Mouse (Mus musculus): ENCODE results near the gene Cd3eap.

Cd3eap gene

DNA sequence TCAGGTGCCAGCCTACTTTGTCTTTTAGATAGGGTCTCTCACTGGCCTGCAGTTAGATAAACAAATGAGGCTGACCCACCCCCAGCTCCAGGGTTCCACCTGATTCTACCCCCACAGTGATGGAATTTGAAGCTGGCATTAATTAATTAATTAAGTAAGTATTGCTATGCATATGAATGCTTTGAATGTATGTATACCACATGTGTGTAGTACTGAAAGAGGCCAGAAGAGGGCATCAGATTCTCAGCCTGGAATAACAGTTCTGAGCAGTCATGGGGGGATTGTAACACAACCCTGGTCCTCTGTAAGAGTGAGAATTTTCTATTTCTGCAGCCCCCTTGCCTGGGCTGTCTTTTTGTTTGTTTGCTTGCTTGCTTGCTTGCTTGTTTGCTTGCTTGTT lies 30.9 kb downstream of the Cd3eap start:
- no peak for DNase-seq

DNA sequence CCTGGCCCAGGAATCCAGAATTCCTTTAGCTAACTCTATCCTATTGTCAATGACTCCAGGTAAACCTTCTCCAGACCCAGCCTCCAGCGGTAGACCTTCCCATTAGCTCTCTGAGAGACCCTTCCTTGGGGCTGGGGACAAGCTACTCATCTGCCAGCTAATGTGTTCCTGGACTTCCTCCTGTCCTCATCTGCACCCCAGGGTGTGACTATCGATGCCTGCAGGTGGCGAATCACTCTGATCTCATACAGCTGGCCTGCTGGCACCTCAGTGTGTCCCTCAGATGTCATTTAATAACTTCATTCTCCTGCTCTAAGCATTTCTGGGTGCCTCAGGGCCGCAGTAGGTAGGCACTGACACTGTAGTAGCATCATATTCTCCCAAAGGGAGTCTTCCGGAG lies 31.5 kb downstream of the Cd3eap start:
- no peak for DNase-seq

DNA sequence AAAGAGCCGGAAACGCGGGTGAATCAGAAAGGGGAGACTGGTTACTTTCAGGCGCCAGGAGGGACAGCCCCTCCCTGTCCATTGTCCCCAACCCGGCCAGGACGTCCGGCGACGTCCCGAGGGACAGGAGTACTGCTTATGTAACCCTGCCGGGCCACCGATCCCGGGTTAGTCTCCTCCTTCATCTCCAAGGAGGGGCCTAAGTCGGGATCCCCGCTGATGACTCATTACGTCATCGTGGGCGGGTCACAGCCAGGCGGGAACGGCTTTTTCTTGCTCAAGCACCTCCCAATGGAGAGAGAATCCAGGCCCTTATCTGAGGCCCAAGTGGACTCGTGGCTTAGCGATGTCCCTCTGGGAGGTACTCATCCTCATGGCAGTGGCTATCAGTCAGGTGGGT lies 32.2 kb downstream of the Cd3eap start:
- peak; percentile 86 for DNase-seq

DNA sequence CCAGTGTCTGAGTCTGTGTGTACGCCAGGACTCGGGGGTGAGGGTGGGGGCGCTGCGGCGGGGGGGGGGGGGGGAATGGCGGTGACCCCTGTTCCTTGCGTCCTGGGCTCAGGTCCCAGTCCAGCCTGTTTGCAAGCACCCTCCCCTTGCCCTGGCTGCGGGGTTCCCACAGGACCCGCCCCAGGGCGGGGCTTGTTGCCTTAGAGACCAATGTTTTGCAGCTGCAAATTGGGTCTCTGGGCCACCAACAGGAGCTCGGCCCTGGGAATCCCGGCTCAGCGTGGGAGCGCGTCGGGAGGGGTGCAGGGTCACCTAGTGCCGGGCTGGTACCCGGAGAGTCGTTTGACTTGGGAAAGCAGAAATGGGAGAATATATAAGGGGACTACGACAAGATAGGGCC lies 32.9 kb downstream of the Cd3eap start:
- peak; percentile 86 for DNase-seq

DNA sequence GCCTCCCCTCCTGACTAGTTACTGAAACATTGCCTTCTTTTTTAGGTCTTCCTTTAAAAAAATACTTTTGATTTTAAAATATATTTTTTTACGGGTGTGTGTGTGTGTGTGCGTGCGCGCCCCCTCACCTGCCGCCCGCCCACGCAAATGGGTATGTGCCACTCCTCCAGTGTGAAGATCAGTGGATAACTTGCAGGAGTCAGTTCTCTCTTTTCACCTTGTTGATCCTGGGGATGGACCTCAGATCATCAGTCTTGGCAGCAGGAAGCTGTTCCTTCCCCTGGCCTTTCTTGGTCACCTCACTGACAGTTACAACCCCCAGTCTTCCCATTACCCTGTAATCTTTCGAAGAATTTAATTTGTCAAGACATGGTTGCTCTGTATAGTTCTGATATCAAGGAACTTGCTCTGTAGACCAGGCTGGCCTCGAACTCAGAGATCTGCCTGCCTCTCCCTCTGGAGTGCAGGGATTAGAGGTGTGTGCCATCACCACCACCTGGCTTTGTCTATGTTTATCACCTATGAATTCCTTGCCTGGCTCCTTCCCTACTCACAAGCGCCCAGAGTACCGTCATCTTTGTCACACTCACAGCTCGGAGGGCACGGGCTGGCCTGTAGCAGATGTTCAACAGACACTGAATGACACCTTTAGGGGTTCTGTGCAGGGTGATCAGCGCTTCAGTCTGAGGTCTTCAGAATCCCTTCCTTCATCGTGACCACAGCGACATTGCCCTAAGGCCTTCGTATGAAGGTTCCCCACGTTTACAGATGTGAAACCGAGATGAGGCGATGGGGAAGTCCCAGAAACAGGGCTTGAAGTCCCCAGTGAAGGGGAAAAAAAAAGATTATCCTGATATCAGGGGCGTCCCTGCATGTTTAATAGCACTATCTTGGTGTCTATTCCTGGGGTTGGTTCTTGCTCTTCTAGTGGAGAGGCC lies 33.8 kb downstream of the Cd3eap start:
- DNase-seq: no peak

DNA sequence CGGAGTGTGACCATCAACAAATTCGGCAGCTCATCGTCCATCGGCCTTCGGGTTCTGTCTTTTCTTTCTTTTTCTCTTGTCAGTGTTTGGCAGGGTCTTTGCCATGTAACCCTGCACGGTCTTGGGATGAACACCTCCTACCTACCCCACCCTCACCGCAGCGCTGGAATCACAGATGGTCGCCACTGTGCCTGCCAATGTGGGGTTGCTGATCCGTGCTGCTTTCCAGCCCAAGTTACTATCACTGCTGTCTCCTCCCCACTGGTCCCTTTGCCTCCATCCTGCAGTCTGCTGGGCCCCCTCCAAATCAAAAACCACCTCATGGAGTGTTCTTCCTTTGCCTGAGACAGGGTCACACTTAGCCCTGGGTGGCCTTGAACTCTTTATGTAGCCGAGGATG lies 35.1 kb downstream of the Cd3eap start:
- no peak for DNase-seq

DNA sequence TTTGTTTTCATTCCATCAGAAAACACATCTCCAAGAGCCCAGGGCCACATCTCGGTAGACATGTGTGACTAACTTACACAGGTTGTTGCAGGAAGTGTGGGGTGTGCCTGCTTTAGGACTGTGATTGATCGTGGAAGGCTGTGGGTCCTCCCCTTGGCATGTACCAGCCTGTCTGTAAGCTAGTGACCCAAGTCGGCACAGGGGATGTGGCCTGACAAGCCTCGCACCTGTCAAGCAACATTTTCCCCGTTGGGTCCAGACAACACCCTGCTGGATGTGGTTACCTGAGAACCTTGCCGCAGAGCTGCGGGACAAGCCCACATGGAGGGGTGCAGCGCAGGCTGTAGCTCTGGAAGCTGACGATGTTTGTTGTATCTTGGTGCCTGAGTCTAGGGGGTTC lies 36.8 kb downstream of the Cd3eap start:
- no peak for DNase-seq

DNA sequence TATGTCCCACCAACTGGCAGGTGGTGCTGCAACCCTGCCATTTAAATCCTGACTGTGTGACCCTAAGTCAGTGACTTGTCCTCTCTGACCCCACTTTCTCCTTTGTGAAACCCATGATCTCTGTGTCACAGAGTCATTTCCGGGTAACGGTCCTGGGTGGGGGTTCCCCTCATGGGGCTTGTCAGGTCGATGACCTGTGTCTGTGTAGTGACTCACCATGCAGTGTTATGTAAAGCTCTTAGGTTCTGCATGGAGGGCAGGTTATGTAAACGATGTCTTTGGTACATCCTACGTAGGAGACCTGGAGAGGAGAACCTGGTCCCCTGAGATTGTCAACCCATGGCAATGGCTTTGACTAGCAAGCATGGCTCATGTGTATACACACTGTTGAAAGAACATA lies 37.8 kb downstream of the Cd3eap start:
- DNase-seq: no peak

DNA sequence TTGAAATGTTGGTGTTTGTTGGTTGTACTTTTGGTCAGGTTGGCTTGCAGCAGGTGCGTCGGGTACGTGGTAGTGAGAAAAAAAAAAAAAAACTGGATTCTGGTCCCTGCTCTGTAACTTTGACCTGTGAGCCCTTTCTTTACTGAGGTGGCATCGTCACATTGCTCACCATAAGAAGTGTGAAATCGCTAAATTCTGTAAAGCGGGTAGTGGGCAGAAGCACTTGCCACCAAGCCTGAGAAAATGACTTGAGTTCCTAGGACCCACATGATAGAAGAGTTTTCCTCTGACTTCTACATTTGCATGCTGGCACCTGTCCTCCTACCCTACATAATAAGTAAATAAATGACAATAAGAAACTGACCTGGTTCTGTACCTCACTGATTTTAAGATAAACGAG lies 38.6 kb downstream of the Cd3eap start:
- DNase-seq: no peak

DNA sequence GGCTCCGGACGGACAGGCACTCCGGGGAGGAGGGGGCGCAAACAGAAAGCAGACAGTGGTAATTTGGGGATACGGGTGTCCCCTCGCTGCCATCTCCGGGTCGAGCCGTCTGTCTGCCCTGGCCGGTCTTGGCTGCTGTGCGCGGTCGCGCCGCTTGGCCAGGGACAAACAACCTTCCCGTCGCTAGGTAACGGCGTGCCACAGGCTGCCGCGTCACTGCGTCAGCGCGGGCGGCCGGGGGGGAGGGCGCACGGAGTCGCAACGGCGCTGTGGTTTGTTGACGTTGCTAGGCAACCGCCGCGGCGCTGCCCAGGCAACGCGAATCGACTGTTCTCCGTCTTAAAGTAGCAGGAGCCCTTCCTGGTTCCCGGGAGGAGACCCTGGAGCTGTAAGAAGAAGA lies 39.4 kb downstream of the Cd3eap start:
- peak; percentile 89 for DNase-seq

DNA sequence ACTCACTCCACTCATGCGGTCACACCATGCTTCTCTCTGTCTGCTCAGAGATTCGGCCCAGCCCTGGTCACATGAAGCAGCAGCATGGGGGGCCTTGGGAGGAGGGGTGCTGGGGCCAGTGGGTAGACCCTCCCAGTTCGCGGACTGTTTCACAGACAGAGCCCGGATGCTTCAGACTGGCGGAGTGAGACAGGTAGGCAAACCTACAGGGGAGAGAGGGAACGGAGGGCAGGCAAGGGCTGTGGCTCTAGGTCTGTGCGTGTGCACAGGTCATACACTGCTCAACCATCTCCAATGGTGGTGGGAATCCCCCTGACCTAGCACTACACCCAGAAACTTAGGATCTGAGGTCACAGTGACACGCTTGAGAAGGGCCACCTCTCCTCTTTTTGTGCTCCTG lies 39.8 kb downstream of the Cd3eap start:
- DNase-seq: no peak

DNA sequence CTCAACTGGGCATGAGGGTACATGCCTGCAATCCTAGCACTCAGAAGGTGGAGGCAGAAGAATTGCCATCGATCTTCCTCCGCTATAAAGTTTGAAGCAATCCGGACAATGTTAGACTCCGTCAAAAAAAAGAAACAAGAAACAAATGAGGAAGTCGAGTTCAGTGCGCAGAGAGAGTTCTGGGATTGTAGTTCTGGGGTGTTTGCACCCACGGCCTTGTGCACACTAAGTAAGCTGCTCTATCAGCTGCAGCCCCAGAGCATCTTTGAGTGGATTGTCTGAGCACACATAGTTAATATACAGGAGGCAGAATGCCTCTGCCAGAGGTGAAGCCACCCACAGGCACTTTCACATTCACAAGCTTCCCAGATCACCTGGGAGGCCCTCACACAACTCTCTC lies 40.6 kb downstream of the Cd3eap start:
- no peak for DNase-seq

DNA sequence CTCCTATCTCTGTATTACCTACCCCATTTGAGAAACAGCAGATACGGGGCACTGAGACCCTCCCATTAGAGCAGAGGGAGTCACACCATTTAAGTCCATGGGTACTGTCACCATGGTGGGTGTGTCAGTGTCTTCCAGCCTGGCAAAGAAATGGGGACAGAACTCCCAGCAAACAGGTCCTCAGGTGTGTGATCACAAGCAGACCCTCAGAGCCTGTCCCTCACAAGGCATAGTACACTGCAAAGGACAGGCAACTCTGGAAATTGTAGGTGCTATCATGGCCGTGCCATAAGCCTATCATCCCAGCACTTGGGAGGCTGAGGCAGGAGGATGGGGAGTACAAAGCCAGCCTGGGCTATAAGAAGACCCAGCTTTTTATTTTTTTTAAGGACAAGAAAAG lies 41.1 kb downstream of the Cd3eap start:
- no peak for DNase-seq

DNA sequence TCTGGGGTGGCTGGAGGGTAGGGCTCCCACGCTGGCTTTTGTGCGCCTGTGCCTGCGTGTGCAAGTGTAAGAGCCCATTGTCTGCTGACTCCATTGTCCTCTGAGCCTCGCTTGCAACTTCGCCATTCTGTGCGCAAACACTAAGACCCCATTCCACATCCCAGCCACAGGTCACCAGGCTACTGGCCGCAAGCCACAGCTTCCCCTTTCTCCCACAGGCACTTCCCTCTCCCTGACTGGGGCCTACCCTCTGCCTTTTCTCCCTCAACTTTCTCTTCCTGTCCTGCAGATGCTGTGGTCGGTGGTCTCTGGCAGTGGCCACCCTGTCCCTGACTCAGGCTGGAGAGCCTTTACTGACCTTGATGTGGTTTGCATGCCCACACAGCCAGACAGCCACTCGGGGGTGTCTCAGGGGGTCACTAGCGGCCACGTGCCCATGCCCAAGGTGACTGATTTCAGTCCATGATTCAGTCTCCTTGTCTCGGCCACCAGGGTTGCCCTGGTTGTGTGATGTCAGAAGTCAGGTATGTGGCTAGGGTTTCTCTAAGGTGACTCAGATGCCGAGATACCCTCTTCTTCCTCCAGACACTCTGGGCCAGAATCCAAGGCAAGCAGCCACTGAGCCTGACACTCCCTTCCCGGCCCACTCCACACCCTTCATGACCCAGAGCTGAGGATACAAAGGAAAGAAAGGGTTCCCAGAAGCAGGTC lies 42.7 kb downstream of the Cd3eap start:
- DNase-seq: peak; percentile 46

DNA sequence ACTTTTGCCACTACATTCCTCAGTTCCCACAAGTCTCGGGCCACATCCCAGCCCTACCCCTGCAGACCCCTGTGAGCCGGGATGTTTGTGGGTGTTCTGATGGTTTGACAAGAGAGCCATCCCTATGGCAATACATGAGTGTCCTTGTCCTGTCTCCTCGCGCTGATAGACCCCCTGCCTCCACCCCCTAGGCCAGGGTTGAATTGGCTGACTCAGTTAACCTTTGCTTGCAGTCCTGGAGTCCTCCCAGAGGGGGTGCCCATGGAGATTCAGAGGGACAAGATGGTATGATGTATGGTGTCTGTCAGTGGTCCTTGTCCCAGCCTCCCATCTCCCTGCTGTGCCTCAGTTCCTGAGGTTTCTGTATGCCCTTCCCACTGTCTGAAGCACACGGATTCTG lies 45.2 kb downstream of the Cd3eap start:
- no peak for DNase-seq

DNA sequence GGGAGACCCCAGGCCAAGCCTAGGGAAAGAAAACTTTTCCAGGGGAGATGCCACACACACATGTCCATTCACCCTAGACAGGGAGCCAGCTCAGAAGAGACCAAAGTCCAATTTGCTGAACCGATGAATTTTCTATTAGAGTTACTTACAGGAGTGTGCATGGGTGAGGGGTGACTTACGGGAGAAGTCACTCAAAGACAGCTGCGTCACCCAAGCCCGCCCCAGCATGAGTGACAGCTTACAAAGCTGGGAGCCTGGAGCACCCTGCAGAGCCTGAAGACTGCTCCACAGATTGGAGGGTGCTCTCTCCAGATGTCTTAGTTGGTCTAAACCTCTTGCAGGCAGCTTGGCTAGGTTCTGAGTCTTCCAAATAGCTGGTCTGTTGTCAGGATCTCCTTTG lies 47.3 kb downstream of the Cd3eap start:
- DNase-seq: no peak

DNA sequence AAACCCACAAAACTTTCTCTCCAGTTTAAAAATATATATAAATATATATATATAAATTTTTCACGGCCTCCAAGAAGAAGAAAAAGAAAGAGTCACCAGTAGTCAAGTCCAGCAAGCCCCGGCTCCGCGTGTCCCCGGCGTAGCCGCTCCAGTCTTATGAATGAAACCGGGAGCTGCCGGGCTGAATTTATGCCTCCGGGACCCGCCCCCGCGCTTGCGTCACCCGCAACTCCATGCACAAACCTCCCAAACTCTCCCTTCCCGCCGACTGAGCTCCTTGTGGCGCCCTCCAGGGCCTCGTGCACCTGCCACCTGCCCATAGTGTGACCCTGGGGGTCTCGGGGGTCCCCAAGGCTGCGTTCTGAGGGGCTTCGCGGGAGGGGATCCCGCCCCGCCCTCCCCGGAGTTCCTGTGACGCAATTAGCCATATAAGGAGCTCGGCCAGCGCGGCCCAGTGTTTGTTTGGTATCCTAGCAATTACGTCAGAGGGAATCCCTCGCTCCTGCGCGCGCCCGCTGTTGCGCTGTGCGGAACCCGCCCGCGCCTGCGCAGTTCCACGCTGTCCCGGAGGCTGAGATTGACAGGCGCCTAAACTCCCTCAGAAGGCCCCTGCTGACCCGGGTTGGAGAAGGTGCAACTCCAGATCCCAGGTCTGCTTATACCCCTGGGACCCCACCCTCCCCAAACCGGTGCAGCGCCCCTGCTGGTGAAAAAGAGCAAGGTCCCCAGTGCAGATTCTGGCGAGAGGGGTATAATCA lies 49.2 kb downstream of the Cd3eap start, which contains the start of gene Fosb:
Gene Fosb, minus strand, starts transcription at position 168 of the 758 bp plus-strand sequence.
- peak; percentile 91 for DNase-seq

DNA sequence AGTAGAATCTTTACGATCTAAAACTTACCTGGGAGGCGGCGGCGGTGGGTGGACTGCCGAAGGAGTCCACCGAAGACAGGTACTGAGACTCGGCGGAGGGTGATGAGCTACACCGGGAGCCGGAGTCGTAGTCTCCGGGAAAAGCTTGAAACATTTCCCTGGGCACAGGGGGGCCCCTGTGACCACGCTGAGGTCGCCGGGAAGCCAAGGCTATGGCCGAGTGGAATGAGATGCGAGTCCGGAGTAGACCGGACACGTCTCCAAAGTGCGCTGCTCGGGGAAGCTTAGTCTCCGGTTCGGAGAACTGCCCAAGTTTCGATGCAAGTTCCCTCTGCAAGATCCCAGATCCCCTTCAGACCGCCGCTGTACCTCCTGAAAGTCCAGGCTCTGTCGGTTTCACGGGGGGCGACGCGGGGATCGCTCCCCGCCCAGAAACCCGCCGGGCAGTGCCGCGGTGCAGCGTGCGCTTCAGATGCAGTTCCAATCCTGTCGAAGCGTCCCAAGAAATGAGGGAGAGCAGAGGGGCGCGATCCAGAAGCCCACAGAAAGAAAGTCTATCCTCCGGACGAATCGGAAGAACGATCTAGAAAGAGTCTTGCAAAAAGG lies 49.9 kb downstream of the Cd3eap start:
- no peak for DNase-seq

DNA sequence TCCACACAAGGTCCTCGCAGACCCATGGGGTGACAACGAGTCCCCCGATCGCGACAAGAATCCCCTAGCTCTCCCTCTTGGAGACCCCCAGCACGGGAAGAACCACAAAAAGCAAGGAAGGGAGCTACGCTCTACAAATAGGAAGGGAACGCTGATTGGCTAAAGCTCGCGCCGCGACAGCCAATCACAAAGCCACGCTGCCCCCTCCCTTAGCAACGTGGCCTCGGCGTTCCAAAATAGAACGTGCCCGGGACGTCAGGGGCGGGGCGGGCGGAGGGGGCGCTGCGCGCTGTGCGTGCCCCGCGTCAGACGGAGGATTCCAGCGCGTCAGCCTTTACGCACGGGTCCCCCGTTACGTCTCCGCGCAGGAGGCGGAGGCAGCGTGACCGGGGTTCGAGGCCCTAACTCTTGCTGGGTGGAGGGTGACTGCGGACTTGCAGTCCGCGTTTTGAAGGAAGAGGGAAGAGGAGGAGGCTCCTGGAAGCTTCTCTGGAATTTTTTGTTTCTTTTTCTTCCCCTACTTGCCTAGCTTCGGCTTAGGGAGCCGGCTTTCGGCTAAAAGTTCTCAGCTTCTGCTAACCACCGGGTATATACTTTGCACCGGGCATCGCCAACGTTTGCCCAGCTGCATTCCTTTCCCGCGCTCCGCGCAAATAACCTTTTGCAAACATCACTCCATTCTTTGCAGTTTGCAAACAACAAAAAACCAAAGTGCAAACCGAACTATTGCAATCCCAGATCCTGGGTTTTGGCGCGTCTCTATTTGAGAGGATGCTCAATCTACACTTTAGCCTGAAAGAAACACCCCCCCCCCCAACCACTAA lies 50.6 kb downstream of the Cd3eap start:
- DNase-seq: peak; percentile 93

DNA sequence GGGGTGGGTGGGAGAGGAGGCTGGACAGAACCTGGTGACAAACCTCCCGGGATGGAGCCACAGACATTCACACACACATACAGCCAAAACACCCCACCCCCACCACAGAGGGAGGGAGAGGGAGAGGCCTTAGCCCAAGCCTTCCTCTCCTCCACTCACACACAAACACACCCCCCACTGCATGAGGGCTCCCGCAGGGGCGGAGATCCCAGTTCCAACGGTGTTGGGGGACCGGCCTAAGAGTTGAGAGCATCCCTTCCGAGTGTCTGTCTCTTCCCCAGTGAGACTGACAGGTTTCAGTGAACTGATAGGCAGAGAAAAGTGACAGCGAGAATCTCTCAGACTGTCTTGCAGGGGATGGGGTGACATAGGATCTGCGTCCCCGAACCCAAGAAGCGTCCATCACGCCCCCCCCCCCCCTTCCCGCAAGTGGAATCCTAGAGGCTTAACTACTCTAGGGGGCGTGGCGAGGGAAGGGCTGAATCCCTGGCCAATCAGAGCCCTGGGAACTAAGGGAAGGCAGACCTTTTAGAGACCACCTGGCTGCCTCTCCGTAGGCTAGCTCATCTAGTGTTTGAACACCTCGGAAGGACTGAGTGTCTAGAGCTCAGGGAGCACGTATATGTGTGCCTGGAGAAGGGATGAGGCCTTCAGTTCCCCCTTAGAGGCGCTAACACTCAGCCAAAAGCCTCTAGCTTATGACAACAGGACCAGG lies 51.4 kb downstream of the Cd3eap start:
- DNase-seq: peak; percentile 57

Data from liver (tissue).